Mouse (Mus musculus) embryonic facial prominence, embryonic 12.5 days (tissue): ENCODE measurements at regions not wholly inside any gene's neighbourhood (a gene's known extent, or its start where the extent isn't known, plus 50 kb on each side); places are given as distances from the start of the nearest gene placed in this dataset.

Experiments used
- ATAC-seq: fragments of 200-750 bp; cut with Nextera tagmentation; 2 replicates; pipeline ENCODE4 v1.8.0; 2017; ENCODE audit not compliant: insufficient number of reproducible peaks, insufficient read depth, low FRiP score, low TSS enrichment
- H3K27ac ChIP-seq: fragments of 300-500 bp; sonication (generic); 2 replicates; pipeline ENCODE4 v1.5.1; 2016; ENCODE audit warnings: mild to moderate bottlenecking
- H3K27me3 ChIP-seq: fragments of 300-500 bp; sonication (generic); 2 replicates; pipeline ENCODE4 v1.6.1; 2016; ENCODE audit warnings: mild to moderate bottlenecking, moderate library complexity
- H3K36me3 ChIP-seq: fragments of 300-500 bp; sonication (generic); 2 replicates; pipeline ENCODE4 v1.6.1; 2016; ENCODE audit warnings: mild to moderate bottlenecking
- H3K4me1 ChIP-seq: fragments of 300-500 bp; sonication (generic); 2 replicates; pipeline ENCODE4 v1.6.1; 2016
- H3K4me2 ChIP-seq: fragments of 300-500 bp; sonication (generic); replicated peaks from 2 replicates; pipeline ENCODE4 v1.6.1; 2016; ENCODE audit warnings: mild to moderate bottlenecking, moderate library complexity
- H3K4me3 ChIP-seq: fragments of 300-500 bp; sonication (generic); 2 replicates; pipeline ENCODE4 v1.5.1; 2016; ENCODE audit warnings: mild to moderate bottlenecking
- H3K9ac ChIP-seq: fragments of 300-500 bp; sonication (generic); 2 replicates; pipeline ENCODE4 v1.6.1; 2016; ENCODE audit warnings: mild to moderate bottlenecking, moderate library complexity
- H3K9me3 ChIP-seq: fragments of 300-500 bp; sonication (generic); 2 replicates; pipeline ENCODE4 v1.6.1; 2016; ENCODE audit warnings: mild to moderate bottlenecking, moderate library complexity
- WGBS: fragments of 180-500 bp; shearing (Covaris S2); methylation state at CpG from one replicate; pipeline ENCODE4 v1.1.7; 2016; 5-methylcytosine and 5-hydroxymethylcytosine counted together

DNA sequence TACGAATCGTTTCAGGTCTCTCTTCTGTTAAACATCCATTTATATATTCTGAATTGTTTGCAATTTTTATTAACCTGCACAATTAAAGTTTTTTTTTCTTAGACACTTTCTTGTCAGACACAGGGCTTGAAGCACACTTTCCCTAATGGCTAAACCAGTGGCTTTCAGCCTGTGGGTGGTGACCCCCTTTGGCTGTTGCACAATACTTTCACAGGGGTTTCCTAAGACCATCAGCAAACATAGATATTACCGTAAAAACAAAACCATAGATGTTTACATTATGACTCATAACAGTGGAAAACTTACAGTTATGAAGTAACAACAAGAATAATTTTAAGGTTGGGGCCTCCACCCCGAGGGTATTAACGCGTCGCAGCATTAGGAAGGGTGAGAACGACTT, 378.6 kb downstream of the Pmp22 start:
- no peaks in the 10 kb centered on the region for H3K36me3 ChIP-seq
- H3K4me3 ChIP-seq: no peak overlapping the region
- H3K4me2 ChIP-seq: no peak overlapping the region
- H3K27me3 ChIP-seq: no peaks in the 10 kb centered on the region
- no peak overlapping the region for H3K9ac ChIP-seq
- 92% methylated on average over 8 of the region's 8 CpGs for WGBS
- no peaks in the 10 kb centered on the region for H3K4me1 ChIP-seq
- H3K27ac ChIP-seq: no peak overlapping the region
- H3K9me3 ChIP-seq: no peaks in the 10 kb centered on the region
- no peak for ATAC-seq

DNA sequence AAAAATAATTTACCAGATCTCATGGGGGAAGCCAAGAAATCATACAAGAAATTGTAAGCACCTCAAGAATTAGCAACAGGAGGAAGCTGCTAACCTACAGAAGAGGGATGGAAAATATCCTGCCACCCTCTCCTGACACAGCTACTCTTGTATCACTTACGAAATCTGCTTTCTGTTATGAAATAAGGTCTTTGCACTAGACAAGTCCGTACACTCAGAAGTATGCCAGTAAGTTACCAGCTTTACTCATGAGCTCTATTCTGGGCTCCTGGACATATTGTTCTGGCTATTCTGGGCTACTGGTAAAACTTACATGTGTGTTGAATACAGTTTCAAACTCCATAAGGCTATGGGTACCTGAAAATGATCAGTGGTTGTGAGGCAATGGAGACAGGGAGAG, 379.9 kb downstream of the Pmp22 start:
- no peak overlapping the region for H3K27ac ChIP-seq
- H3K4me1 ChIP-seq: no peaks in the 10 kb centered on the region
- no peaks in the 10 kb centered on the region for H3K36me3 ChIP-seq
- no peaks in the 10 kb centered on the region for H3K9me3 ChIP-seq
- H3K27me3 ChIP-seq: no peaks in the 10 kb centered on the region
- no peak overlapping the region for H3K4me2 ChIP-seq
- no peak overlapping the region for H3K9ac ChIP-seq
- 88% methylated on average over 2 of the region's 2 CpGs for WGBS
- H3K4me3 ChIP-seq: no peak overlapping the region
- ATAC-seq: no peak

DNA sequence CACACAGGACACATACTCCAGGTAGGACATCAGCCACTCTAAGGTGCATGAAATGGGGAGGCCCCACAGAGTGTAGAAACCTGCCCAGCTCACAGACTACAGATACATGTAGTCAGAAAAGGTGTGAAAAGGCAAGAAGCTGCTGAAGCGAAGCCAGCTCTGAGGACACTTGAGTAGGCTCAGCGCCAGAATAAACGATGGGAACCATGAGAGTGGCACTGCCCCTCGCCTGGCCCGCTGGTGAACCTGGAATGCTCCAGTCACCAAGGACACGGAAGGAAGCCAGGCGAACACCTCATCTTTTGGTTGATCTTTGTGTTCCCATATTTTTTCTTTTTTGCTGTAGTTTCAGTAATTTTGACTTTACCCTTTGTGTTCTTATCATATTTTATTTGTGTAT, 381.8 kb downstream of the Pmp22 start:
- H3K4me2 ChIP-seq: no peak overlapping the region
- H3K4me3 ChIP-seq: no peak overlapping the region
- 92% methylated on average over 7 of the region's 7 CpGs for WGBS
- no peak for ATAC-seq
- no peaks in the 10 kb centered on the region for H3K9me3 ChIP-seq
- no peaks in the 10 kb centered on the region for H3K4me1 ChIP-seq
- no peaks in the 10 kb centered on the region for H3K36me3 ChIP-seq
- H3K27ac ChIP-seq: no peak overlapping the region
- no peaks in the 10 kb centered on the region for H3K27me3 ChIP-seq
- H3K9ac ChIP-seq: no peak overlapping the region

DNA sequence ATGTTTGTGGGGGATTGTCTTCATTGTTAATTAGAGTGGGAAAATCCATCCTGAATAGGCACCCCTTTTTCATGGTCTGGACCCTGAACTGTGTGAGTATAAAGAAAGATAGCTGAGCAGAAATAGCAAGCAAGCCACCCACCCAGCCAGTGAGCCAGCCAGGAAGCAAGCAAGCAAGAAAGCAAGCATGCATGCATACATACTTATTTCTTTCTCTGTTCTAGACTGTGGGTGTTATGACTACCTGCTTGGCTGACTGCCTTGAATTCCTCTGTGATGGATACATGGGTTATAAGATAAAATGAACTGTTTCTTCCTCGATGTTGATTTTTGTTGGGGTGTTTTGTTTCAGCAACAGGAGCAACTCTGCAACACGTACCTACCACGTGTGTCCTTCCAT, 385.8 kb downstream of the Pmp22 start:
- 68% methylated on average over 3 of the region's 3 CpGs for WGBS
- no peak overlapping the region for H3K9ac ChIP-seq
- H3K27ac ChIP-seq: no peak overlapping the region
- no peaks in the 10 kb centered on the region for H3K36me3 ChIP-seq
- no peak overlapping the region for H3K4me3 ChIP-seq
- peaks cover 7% of the 10 kb centered on the region for H3K4me1 ChIP-seq
- no peak overlapping the region for H3K4me2 ChIP-seq
- H3K27me3 ChIP-seq: no peaks in the 10 kb centered on the region
- no peaks in the 10 kb centered on the region for H3K9me3 ChIP-seq
- ATAC-seq: no peak

DNA sequence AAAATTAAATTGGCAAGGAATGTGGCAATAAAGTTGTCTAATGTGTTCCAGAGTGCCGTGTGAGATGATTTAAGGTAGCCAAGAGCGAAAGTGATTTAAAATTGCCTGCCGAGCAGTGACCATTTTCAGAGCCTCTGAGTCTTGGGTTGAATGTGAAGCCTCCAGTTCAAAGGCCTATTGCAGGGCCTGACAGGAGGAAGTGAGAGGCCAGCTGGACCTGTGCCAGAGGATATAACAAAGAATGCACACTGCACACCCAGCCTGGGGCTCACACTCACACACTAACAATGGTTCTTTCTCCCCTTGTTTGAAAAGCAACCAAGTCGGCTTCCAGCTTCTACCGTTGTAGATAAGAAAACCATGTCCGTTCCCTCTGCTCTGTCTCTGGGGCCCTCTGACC, 390.1 kb downstream of the Pmp22 start:
- H3K4me1 ChIP-seq: peaks cover 7% of the 10 kb centered on the region
- no peak overlapping the region for H3K27ac ChIP-seq
- no peak overlapping the region for H3K4me2 ChIP-seq
- 34% methylated on average over 6 of the region's 6 CpGs for WGBS
- no peaks in the 10 kb centered on the region for H3K36me3 ChIP-seq
- no peak overlapping the region for H3K4me3 ChIP-seq
- no peaks in the 10 kb centered on the region for H3K27me3 ChIP-seq
- H3K9me3 ChIP-seq: no peaks in the 10 kb centered on the region
- H3K9ac ChIP-seq: 0 out of 2 replicates have a peak overlapping the region, but pooled peaks have one; percentile 15
- no peak for ATAC-seq

DNA sequence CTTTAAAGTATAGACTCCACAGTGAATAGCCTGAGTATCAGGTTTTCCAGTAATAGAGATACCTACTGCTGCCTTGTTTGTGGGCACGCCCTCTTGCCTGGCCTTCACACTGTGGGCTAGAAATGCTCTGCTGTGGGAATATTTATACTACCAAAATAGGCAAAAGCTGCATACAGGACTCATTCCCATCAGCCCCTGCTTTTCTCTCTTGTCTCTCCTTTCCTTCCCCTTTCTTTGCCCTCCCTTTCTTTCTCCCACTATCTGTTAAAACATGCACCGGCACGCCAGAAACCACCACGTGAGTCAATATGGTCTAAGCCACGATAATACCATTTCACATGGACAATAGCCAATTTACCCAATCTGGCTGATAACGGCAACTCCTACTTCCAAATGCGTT, 395.5 kb downstream of the Pmp22 start:
- ATAC-seq: no peak
- 82% methylated on average over 7 of the region's 7 CpGs for WGBS

DNA sequence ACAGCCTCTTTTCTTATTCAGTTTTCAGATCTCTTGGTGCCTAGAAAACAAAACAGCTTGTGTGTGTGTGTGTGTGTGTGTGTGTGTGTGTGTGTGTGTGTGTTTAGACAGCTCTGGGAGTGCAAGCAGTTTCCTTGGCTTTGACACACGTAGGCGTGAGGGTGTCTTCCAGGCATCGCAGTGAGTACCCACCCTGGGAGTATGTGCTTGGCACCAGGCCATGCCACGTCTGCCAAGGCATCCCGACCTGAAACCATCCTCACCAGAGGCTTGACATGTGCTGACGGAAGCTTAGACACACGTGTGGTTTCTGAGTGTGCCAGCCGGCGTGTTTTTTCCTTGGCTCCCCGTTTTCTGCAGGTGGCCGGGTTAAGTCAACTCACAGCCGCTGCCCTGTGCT, 396.6 kb downstream of the Pmp22 start:
- H3K4me2 ChIP-seq: no peak overlapping the region
- H3K4me3 ChIP-seq: no peak overlapping the region
- ATAC-seq: no peak
- no peaks in the 10 kb centered on the region for H3K27me3 ChIP-seq
- 71% methylated on average over 12 of the region's 12 CpGs for WGBS
- H3K4me1 ChIP-seq: peaks cover 4% of the 10 kb centered on the region
- H3K9ac ChIP-seq: no peak overlapping the region
- H3K27ac ChIP-seq: no peak overlapping the region
- H3K36me3 ChIP-seq: no peaks in the 10 kb centered on the region
- H3K9me3 ChIP-seq: no peaks in the 10 kb centered on the region

More for the DNA sequence above, 395.5 kb downstream of the Pmp22 start:
- no peaks in the 10 kb centered on the region for H3K27me3 ChIP-seq
- H3K9me3 ChIP-seq: no peaks in the 10 kb centered on the region
- H3K4me1 ChIP-seq: peaks cover 4% of the 10 kb centered on the region
- no peak overlapping the region for H3K4me2 ChIP-seq
- no peak overlapping the region for H3K4me3 ChIP-seq
- no peak overlapping the region for H3K9ac ChIP-seq
- H3K36me3 ChIP-seq: no peaks in the 10 kb centered on the region
- no peak overlapping the region for H3K27ac ChIP-seq

DNA sequence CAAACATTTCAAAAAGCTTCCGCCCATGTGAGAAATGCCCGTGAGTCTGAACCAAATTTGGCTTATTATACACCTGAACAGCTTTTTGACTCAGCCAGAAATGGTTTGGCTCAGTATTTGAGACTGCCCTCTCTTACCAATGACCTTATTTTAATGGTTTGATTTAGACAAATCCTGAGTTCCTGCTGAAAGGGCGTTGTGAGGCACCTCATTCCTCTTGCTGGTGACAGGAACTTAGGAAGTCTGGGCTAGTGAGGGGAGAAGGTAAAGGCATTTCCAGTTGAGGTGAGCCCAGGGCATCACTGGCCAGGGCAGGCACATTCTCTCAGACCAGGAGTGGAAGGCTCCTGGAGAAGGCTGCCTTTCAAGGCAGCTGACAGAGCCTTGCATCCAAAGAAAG, 396.1 kb downstream of the Hs3st3b1 start:
- 48% methylated on average over 3 of the region's 3 CpGs for WGBS
- H3K4me3 ChIP-seq: no peak overlapping the region
- H3K9me3 ChIP-seq: no peaks in the 10 kb centered on the region
- H3K4me2 ChIP-seq: no peak overlapping the region
- H3K27ac ChIP-seq: no peak overlapping the region
- no peaks in the 10 kb centered on the region for H3K27me3 ChIP-seq
- H3K36me3 ChIP-seq: no peaks in the 10 kb centered on the region
- ATAC-seq: no peak
- H3K9ac ChIP-seq: no peak overlapping the region
- H3K4me1 ChIP-seq: peaks cover 4% of the 10 kb centered on the region

DNA sequence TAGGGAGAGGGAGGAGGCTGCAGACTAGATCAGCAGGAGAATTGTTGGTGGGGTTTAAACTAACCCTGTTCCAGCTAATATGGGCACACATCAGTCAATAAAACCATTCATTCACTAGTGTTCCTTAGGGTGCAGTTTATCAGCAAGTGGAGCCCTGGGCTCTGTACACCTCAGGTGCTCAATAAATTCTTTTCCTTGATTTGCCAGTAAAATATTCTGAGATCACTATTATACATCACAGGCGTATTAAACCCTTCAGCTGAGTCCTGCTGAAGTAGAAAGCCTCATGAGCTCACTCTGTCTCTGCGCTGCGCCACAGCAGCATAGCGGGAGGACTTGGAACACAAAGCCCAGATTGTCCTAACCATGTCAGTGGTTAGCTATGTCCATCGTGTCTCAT, 389.3 kb downstream of the Hs3st3b1 start:
- Histone ChIP-seq H3K9me3 (no peaks in the 10 kb centered on the region), H3K27me3 (no peaks in the 10 kb centered on the region), H3K4me2 (no peak overlapping the region), H3K36me3 (no peaks in the 10 kb centered on the region), H3K4me1 (no peaks in the 10 kb centered on the region), H3K27ac (no peak overlapping the region), H3K4me3 (no peak overlapping the region), H3K9ac (no peak overlapping the region)
- WGBS: 87% methylated on average over 5 of the region's 5 CpGs
- ATAC-seq: no peak

DNA sequence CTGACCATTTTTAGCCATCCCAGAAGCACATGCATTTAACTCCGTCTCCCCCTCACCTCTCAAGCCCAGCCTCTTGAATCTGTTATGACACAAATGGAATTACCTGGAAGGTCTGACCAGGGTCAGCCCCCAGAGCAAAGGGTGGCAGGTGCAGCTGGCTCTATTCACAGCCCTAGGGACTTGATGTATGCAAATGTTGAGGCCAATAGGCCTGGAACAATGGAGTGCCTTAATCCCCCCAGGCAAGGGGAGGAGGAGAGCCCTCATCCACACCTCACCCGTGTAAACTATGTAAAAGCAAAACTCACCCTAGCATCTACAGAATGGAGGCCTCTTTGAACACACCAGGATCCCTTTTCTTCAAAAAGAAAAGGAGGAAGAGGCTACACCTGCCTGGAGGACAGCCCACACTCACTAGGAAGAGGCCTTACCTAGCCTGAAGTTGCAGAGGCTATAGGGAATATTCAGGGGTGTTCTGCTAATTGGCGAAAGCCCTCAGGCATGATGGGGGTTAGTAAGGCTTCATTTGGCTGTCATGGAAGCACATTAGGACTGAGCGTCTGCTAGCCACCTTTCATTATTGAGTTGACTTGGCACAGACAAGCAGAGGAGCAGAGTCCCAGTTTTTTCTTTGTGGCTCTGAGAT, 388.4 kb downstream of the Hs3st3b1 start:
- H3K9ac ChIP-seq: no peak overlapping the region
- ATAC-seq: no peak
- no peaks in the 10 kb centered on the region for H3K27me3 ChIP-seq
- 36% methylated on average over 4 of the region's 4 CpGs for WGBS
- H3K36me3 ChIP-seq: no peaks in the 10 kb centered on the region
- no peak overlapping the region for H3K4me2 ChIP-seq
- no peaks in the 10 kb centered on the region for H3K4me1 ChIP-seq
- H3K27ac ChIP-seq: no peak overlapping the region
- H3K9me3 ChIP-seq: no peaks in the 10 kb centered on the region
- no peak overlapping the region for H3K4me3 ChIP-seq

DNA sequence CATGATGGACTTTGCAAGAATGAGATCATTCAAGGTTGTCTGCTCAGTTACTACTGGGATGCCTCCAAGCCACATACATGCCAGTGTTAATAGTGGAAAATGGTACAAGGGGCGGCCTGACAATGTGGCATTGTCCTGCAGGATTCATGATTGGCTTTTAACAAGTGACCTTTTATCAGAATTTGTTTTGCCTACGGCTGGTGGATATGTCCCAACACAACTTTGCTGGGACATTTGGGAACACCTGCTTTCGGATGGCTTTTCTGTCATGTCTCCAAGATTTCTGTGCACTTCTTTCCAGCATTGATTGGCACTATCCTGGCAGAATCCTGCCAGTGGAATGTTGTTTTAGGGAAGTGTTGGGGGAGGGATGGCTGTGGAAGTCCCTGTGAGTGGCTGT, 384.4 kb downstream of the Hs3st3b1 start:
- no peak for ATAC-seq
- Histone ChIP-seq H3K27ac (no peak overlapping the region), H3K9ac (no peak overlapping the region), H3K4me1 (no peaks in the 10 kb centered on the region), H3K4me2 (no peak overlapping the region), H3K9me3 (no peaks in the 10 kb centered on the region), H3K4me3 (no peak overlapping the region), H3K36me3 (no peaks in the 10 kb centered on the region), H3K27me3 (no peaks in the 10 kb centered on the region)
- 82% methylated on average over 3 of the region's 3 CpGs for WGBS

DNA sequence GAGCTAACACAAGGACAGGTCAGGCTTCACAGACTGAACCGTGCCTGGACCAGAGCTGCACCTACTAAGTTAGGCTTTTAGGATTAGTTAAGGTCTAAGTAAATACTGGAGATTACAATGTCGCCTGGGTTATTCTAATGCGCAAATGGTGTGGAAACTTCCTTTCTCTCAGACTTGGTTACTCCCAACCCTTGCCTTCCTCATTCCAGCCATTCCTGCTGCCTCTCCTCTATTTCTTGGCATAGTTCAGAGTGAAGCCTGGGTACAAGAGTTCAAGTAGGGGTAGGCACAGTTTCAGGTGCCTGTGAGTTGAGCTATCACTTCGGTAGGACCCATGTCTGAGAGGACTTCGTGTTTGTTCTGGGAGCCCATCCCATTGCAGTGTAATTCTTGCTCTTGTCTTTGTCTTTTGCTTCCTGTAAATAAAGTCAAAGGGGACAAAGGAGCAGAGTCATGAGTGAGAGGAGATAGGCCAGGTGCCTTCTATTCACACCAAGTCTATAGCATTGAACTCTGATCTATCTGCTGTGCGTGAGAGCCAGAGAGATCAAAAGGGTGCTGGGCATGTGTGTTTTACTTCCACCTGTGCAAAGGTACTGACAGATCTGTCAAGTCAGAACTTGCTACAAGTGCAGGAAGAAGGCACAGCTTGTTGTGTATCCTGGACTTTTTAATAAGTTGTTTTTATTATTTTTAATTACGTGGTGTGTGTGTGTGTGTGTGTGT, 378.0 kb downstream of the Hs3st3b1 start:
- Histone ChIP-seq H3K9ac (no peak overlapping the region), H3K27ac (no peak overlapping the region), H3K4me2 (no peak overlapping the region), H3K4me1 (peaks cover 19% of the 10 kb centered on the region), H3K9me3 (no peaks in the 10 kb centered on the region), H3K36me3 (no peaks in the 10 kb centered on the region), H3K4me3 (no peak overlapping the region), H3K27me3 (no peaks in the 10 kb centered on the region)
- 76% methylated on average over 7 of the region's 7 CpGs for WGBS
- ATAC-seq: no peak
